Mouse (Mus musculus): ENCODE measurements around the gene Rplp0.
"Not testable (repeated sequence)": the region's sequence is repeated elsewhere in the genome, so short reads cannot be mapped to it uniquely, and the experiment has no call there.

The Rplp0 gene

GRCm38 (mm10) chr5:115551386-115551785 lies 7.9 kb upstream of the Rplp0 start:
- DNase-seq (ENCODE audit: low spot score), result no peak

DNA sequence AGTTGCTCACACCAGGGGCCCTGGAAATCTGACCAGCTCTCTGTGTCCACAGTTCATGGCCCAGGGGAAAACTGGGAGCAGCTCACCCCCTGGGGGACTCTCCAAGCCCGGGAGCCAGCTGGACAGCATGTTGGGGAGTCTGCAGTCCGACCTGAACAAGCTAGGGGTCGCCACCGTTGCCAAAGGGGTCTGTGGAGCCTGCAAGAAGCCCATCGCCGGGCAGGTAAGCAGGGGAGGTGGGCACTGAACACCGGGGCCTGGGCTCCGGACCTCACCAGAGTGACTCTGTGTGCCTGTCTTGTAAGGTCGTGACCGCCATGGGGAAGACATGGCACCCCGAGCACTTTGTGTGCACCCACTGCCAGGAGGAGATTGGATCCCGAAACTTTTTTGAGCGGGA lies 7.5 kb upstream of the Rplp0 start:
- no peak for DNase-seq (ENCODE audit: low spot score)

DNA sequence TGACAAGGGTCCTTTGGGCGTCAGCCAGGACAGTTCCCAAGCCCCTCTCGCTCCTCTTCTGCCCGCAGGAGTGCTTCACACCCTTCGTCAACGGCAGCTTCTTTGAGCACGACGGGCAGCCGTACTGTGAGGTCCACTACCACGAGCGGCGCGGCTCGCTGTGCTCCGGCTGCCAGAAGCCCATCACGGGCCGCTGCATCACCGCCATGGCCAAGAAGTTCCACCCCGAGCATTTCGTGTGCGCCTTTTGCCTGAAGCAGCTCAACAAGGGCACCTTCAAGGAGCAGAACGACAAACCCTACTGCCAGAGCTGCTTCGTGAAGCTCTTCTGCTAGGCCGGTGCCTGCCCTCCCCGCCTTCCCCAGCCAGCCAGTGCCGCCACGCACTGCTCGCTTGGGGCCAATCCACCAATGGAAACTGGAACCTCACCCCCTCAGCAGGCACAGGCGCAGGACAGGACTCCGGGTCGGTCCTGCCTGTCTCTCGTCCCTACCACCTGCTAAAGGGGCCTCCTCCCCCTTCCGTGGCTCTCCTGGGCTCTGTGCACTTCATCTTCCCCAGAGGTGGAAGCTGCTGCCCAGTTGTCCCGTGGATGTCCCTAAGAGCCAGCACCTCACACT lies 5.4 kb upstream of the Rplp0 start:
- DNase-seq (ENCODE audit: low spot score), result no peak

GRCm38 (mm10) chr5:115554536-115555291 lies 4.6 kb upstream of the Rplp0 start:
- DNase-seq (ENCODE audit: low spot score), result no peak

DNA sequence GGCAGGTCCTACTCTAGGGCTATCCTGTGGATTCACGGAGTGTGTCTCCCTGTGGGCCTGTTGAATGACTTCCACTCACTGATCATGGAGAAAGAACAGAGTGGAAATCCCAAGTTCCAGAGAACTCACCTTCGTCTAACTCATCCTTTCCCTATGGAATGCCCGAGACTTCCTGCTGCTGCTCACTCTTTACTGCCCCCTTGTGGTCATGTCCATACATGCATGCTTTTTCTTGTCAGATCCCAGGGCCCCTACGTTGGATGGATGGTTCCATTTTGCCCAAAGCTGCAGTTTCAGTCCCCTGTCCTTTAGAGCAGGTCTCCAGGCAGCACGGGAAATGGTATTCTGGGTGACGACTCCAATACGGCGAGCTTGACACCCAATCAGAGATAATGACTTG lies 3.0 kb upstream of the Rplp0 start:
- DNase-seq (ENCODE audit: low spot score), result no peak

- DNase-seq (ENCODE audit: low spot score), result no peak
Measured at GRCm38 (mm10) chr5:115558182-115558794, 979 bp upstream of the Rplp0 start.

DNA sequence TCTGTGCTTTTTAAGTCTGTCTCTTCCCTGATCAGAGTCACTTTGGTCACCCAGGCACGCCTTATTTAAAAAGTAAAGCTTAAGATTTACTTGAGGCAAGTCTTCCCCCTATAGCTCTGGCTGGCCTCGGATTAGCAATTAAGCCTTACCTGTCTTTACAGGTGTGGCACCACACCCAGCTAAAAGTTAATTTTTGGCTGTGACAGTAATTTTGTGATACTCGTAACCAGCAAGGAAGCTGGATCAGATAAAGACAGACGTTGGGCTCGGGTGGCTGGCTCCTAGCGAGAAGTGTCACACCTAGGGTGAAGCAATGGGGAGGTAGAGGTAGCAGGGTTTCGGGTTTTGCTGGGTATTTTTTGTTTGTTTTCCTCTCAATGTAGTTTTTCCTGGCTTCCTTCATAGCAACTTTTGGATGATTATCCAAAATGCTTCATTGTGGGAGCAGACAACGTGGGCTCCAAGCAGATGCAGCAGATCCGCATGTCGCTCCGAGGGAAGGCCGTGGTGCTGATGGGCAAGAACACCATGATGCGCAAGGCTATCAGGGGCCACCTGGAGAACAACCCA lies 1.2 kb downstream of the Rplp0 start:
- no peak for DNase-seq (ENCODE audit: low spot score)

GRCm38 (mm10) chr5:115563771-115564585 lies 4.7 kb downstream of the Rplp0 start:
- no peak for DNase-seq (ENCODE audit: low spot score)

DNA sequence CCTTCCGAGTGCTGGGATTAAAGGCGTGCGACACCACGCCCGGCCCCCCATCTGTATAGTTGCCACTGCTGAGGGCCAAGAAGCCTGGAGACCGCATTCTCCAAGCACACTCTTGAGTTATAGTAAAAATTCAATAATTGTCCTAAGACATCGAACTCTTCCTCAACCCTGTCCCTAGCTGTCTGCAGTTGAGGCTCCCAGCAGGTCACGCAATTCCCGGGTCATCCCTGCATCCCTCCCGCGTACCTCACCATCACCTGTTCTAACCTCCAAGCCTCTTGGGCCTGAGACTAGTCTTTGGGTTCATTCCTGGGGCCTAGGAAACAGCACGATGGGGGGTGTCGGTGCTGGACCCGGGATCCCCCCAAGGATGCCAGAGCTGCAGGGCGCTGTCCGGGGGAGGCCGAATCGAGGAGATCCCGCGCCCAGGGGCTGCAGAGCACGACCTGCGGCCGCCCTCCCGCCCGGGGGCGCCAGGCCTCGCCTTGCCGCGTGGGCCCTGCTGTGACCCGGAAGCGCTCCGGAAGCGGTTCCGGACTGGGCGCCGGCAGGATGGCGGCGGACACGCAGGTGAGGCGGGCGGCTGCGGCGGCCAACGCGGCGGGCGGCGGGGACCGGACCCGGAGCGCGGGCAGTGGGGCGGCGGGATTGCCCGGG lies 5.6 kb downstream of the Rplp0 start, which contains the start of gene Gcn1l1:
Gcn1l1 (plus strand) TSS at position 518 of the 657 bp plus-strand sequence.
- peak; percentile 83 for DNase-seq (ENCODE audit: low spot score)

GRCm38 (mm10) chr5:115565403-115565802 lies 6.1 kb downstream of the Rplp0 start:
- no peak for DNase-seq (ENCODE audit: low spot score)

DNA sequence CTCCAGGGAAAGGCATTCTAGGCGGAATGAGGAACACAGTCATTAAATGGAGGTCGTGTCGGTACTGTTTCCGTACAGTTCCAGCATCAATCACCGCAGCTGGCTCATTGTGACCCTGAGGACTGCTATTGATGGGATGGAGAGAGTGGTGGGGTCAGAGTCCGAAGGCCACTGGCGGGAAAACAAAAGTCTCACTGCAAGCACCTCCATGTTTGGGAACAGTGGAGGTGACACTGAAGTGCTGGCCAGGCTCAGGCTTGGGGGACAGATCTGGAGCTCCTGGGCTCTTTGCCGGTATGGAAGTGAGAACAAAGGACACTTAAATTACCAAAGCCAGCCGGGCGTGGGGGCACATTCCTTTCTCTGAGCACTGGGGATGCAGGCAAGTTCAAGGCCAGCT lies 9.4 kb downstream of the Rplp0 start:
- no peak for DNase-seq (ENCODE audit: low spot score)

DNA sequence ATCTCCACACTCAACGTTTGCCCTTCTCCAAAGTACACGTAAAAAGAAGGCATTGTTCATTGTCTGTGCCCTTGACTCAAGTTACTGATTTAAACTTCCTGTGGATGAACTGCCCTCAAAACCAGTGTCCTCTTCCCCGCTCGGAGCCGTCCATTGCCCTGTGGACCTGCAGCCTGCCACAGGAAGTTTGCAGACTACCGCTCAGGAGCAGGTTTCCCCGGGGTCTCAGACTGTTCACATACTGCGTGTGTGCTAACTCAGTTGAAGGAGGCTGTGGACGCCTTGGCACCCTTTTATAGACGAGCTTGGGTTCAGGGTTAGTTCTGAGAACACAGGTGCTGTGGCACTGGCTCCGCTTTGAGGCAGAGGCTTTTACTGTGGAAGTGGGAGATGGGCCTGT lies 10.0 kb downstream of the Rplp0 start:
- no peak for DNase-seq (ENCODE audit: low spot score)

DNA sequence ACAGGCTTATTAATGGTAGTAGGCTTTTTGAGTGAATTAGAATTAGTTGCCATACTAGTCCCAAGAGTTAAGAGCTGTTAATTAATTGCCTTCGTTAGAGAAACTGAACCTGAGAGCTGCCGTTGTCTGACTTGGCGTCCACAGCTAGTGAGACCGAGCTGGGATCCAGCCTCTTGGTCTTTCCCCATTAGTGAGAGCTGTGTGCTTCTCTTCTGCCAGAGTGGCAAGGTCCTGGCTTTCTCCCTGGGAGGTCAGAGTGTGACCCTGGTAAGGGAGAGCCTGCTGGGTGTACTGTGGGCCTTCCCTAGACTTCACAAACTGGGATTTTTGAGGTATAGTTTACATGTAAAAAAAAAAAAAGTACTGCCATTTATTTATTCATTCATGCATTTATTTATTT lies 10.5 kb downstream of the Rplp0 start:
- DNase-seq (ENCODE audit: low spot score), result no peak

DNA sequence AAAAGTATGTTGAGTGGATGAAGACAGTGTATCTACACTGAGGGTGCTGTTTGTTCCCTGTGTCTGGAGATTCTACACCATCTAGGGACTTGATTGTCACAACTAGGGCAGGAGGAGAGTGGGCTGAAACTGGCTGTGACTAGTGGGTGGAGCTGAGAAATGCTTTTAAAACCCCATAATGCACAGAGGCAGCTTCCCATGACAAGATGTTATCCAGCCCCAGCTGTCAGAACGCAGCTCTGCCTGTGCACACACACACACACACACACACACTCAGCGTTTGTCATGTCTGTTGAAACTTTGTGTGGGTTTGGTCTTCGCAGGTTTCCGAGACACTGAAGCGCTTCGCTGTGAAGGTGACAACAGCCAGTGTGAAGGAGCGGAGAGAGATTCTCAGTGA lies 11.8 kb downstream of the Rplp0 start:
- DNase-seq (ENCODE audit: low spot score), result no peak

DNA sequence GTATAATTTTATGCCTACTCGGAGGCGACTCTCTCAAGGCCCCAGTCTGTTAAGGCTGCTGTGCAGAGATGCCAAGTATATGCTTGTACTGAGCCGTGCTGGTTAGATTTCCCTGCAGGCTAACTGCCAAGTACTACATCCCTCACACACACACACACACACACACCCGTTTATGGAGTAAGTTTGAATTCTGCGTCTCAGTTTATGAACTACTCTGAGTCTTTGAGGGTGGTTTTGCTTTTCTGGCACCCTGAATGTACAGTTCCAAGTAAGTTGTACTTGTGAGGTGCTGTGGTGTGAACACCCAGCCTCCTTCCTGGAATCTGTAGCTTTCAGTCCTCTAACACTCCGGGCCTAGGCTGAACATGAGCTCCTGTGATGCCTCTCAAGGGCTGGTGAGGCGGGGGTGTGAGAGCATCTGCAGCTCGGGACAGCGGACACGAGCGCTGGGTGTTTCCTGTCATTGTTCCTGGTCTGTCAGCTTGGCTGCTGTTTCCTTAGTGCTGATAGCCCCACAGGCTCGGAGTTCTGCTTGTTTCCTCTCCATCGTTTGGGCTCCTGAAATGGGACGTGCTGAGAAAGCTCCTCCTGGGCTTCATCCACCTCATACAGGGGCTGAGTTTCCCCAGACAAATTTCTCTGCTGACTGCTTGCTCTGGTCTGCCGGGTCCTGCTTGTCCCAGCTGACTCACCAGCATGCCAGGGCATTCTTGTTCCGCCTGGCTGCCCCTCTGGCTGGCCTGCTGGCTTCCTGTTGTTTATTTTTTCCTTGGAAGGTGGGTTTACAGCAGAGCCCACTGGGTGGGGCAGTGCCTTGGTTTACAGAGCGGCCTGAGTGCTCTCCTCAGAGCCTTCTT lies 13.6 kb downstream of the Rplp0 start:
- no peak for DNase-seq (ENCODE audit: low spot score)

- peak; percentile 51 for DNase-seq (ENCODE audit: low spot score)
Measured at GRCm38 (mm10) chr5:115574992-115575391, 15.7 kb downstream of the Rplp0 start.

GRCm38 (mm10) chr5:115577686-115578085 lies 18.4 kb downstream of the Rplp0 start:
- DNase-seq (ENCODE audit: low spot score), result not testable (repeated sequence)

- no peak for DNase-seq (ENCODE audit: low spot score)
Measured at GRCm38 (mm10) chr5:115578922-115579321, 19.7 kb downstream of the Rplp0 start.

- no peak for DNase-seq (ENCODE audit: low spot score)
Measured at GRCm38 (mm10) chr5:115579363-115579762, 20.1 kb downstream of the Rplp0 start.

- DNase-seq (ENCODE audit: low spot score), result no peak
Measured at GRCm38 (mm10) chr5:115580229-115581001, 21.1 kb downstream of the Rplp0 start.
